Mouse (Mus musculus) MEL (cell line): ENCODE measurements around the gene Efcab14. TPM values are rescaled to one million over a fixed set of nuclear protein-coding genes. Genes with fewer than 3 reads are reported as not detected.

Experiments used
- DNase-seq: peaks from one replicate; pipeline ENCODE4 v3.0.0; 2011; ENCODE audit warnings: low read depth, low spot score
- H3K27ac ChIP-seq: 2 replicates; pipeline ENCODE4 v1.5.1; 2012; ENCODE audit warnings: low read depth, mild to moderate bottlenecking, control low read depth, low read length, moderate library complexity; ENCODE audit not compliant: control insufficient read depth
- H3K27me3 ChIP-seq, 2 experiments: fragments of 150-350 bp in 1 of 2; sonication (generic) in 1 of 2; 2 replicates each; pipeline ENCODE4 v1.6.1; 2012; ENCODE audit warnings: low read length in 2 of 2, mild to moderate bottlenecking in 2 of 2, improper control_type of control experiment in 1 of 2, moderate library complexity in 1 of 2; ENCODE audit not compliant: insufficient read depth in 2 of 2, control insufficient read depth in 1 of 2
- H3K36me3 ChIP-seq, 2 experiments: 2 replicates each; pipeline ENCODE4 v1.6.1; 2012 to 2014; ENCODE audit warnings: low read length in 2 of 2, improper control_type of control experiment in 1 of 2, inconsistent platforms in 1 of 2, mild to moderate bottlenecking in 1 of 2; ENCODE audit not compliant: insufficient read depth in 2 of 2, control insufficient read depth in 1 of 2
- H3K4me1 ChIP-seq, 2 experiments: fragments of 150-350 bp in 1 of 2; sonication (generic) in 1 of 2; 2 replicates each; pipeline ENCODE4 v1.6.1; 2012; ENCODE audit warnings: low read length in 2 of 2, improper control_type of control experiment in 1 of 2, mild to moderate bottlenecking in 1 of 2; ENCODE audit not compliant: insufficient read depth in 2 of 2, control insufficient read depth in 1 of 2
- H3K4me3 ChIP-seq, 2 experiments: fragments of 150-350 bp in 1 of 2; sonication (generic) in 1 of 2; 2 replicates each; pipeline ENCODE4 v1.5.1; 2012; ENCODE audit warnings: low read depth in 2 of 2, low read length in 2 of 2, mild to moderate bottlenecking in 2 of 2, moderate library complexity in 2 of 2, control low read depth in 1 of 2, improper control_type of control experiment in 1 of 2; ENCODE audit not compliant: control insufficient read depth in 1 of 2, insufficient read depth in 1 of 2
- H3K79me2 ChIP-seq: 2 replicates; pipeline ENCODE4 v1.6.1; 2012; ENCODE audit warnings: mild to moderate bottlenecking, low read length, moderate library complexity; ENCODE audit not compliant: control insufficient read depth, poor library complexity, insufficient read depth
- H3K9ac ChIP-seq: 2 replicates; pipeline ENCODE4 v1.6.1; 2012; ENCODE audit warnings: low read depth, mild to moderate bottlenecking, control low read depth, low read length, moderate library complexity; ENCODE audit not compliant: control insufficient read depth, poor library complexity, severe bottlenecking
- H3K9me3 ChIP-seq: fragments of 150-350 bp; sonication (generic); replicated peaks from 2 replicates; pipeline ENCODE4 v1.6.1; 2012; ENCODE audit warnings: mild to moderate bottlenecking, low read length, improper control_type of control experiment, moderate library complexity; ENCODE audit not compliant: insufficient read depth
- BHLHE40 ChIP-seq: IDR thresholded peaks from 2 replicates; pipeline ENCODE4 v1.6.1; 2012; ENCODE audit warnings: low read depth, mild to moderate bottlenecking, inconsistent platforms, low read length, improper control_type of control experiment, borderline replicate concordance
- CHD1 ChIP-seq: IDR thresholded peaks from 2 replicates; pipeline ENCODE4 v1.6.1; 2012; ENCODE audit warnings: low read depth, mild to moderate bottlenecking, inconsistent platforms, low read length, improper control_type of control experiment
- CHD2 ChIP-seq: IDR thresholded peaks from 2 replicates; pipeline ENCODE4 v1.6.1; 2011; ENCODE audit warnings: low read length, improper control_type of control experiment
- CTCF ChIP-seq, 3 experiments: IDR thresholded peaks in 2 of 3; conservative IDR thresholded peaks in 1 of 3; 2 replicates each; pipeline ENCODE4 v1.5.1; 2011 to 2012; ENCODE audit warnings: low read length in 3 of 3, low read depth in 2 of 3, mild to moderate bottlenecking in 2 of 3, improper control_type of control experiment in 1 of 3, inconsistent platforms in 1 of 3, mixed read lengths in 1 of 3, moderate library complexity in 1 of 3; ENCODE audit not compliant: control insufficient read depth in 1 of 3, insufficient read depth in 1 of 3, poor library complexity in 1 of 3, severe bottlenecking in 1 of 3
- E2F4 ChIP-seq: IDR thresholded peaks from 2 replicates; pipeline ENCODE4 v1.6.1; 2011; ENCODE audit warnings: low read depth, low read length, improper control_type of control experiment, borderline replicate concordance
- ELF1 ChIP-seq: IDR thresholded peaks from 2 replicates; pipeline ENCODE4 v1.6.1; 2014; ENCODE audit warnings: low read depth, mild to moderate bottlenecking, inconsistent platforms, low read length, improper control_type of control experiment, moderate library complexity
- EP300 ChIP-seq, 2 experiments: IDR thresholded peaks; 2 replicates each; pipeline ENCODE4 v1.6.1; 2011; ENCODE audit warnings: improper control_type of control experiment in 2 of 2, low read length in 2 of 2, low read depth in 1 of 2, mild to moderate bottlenecking in 1 of 2
- ETS1 ChIP-seq: IDR thresholded peaks from 2 replicates; pipeline ENCODE4 v1.6.1; 2012; ENCODE audit warnings: low read depth, mild to moderate bottlenecking, inconsistent platforms, low read length, improper control_type of control experiment, moderate library complexity
- GABPA ChIP-seq: IDR thresholded peaks from 2 replicates; pipeline ENCODE4 v1.6.1; 2012; ENCODE audit warnings: low read depth, mild to moderate bottlenecking, inconsistent platforms, low read length, improper control_type of control experiment, moderate library complexity
- GATA1 ChIP-seq: IDR thresholded peaks from 2 replicates; pipeline ENCODE4 v1.6.1; 2011; ENCODE audit warnings: low read depth, low read length, improper control_type of control experiment
- JUND ChIP-seq: IDR thresholded peaks from 2 replicates; pipeline ENCODE4 v1.6.1; 2011; ENCODE audit warnings: low read depth, mild to moderate bottlenecking, improper control_type of control experiment, low read length
- KAT2A ChIP-seq: conservative IDR thresholded peaks from 2 replicates; pipeline ENCODE4 v1.6.1; 2012; ENCODE audit warnings: low read depth, low read length, improper control_type of control experiment, inconsistent platforms
- MAFK ChIP-seq: IDR thresholded peaks from 2 replicates; pipeline ENCODE4 v1.6.1; 2011; ENCODE audit warnings: low read depth, mild to moderate bottlenecking, low read length, improper control_type of control experiment, borderline replicate concordance
- MAX ChIP-seq: IDR thresholded peaks from 2 replicates; pipeline ENCODE4 v1.6.1; 2011; ENCODE audit warnings: low read length, improper control_type of control experiment
- MAZ ChIP-seq: IDR thresholded peaks from 2 replicates; pipeline ENCODE4 v1.6.1; 2012; ENCODE audit warnings: low read depth, mild to moderate bottlenecking, inconsistent platforms, low read length, improper control_type of control experiment
- MEF2A ChIP-seq: IDR thresholded peaks from 2 replicates; pipeline ENCODE4 v1.6.1; 2014; ENCODE audit warnings: low read depth, mild to moderate bottlenecking, inconsistent platforms, low read length, improper control_type of control experiment; ENCODE audit not compliant: poor library complexity, insufficient replicate concordance, severe bottlenecking; ENCODE audit errors: extremely low read depth
- MXI1 ChIP-seq: IDR thresholded peaks from 2 replicates; pipeline ENCODE4 v1.6.1; 2011; ENCODE audit warnings: mild to moderate bottlenecking, low read depth, low read length, improper control_type of control experiment
- MYC ChIP-seq: IDR thresholded peaks from 2 replicates; pipeline ENCODE4 v1.6.1; 2011; ENCODE audit warnings: low read depth, mild to moderate bottlenecking, low read length, improper control_type of control experiment, moderate library complexity
- NELFE ChIP-seq: IDR thresholded peaks from 2 replicates; pipeline ENCODE4 v1.6.1; 2011; ENCODE audit warnings: low read depth, low read length, improper control_type of control experiment
- NRF1 ChIP-seq: IDR thresholded peaks from 2 replicates; pipeline ENCODE4 v1.6.1; 2014; ENCODE audit warnings: low read depth, mild to moderate bottlenecking, inconsistent platforms, low read length, improper control_type of control experiment, moderate library complexity; ENCODE audit not compliant: poor library complexity, insufficient read depth, severe bottlenecking
- POLR2A ChIP-seq, 2 experiments: IDR thresholded peaks; 2 replicates each; pipeline ENCODE4 v1.6.1; 2011 to 2012; ENCODE audit warnings: low read length in 2 of 2, mild to moderate bottlenecking in 2 of 2, control low read depth in 1 of 2, improper control_type of control experiment in 1 of 2, low read depth in 1 of 2, moderate library complexity in 1 of 2; ENCODE audit not compliant: control insufficient read depth in 1 of 2, insufficient read depth in 1 of 2, poor library complexity in 1 of 2
- POLR2AphosphoS2 ChIP-seq: IDR thresholded peaks from 2 replicates; pipeline ENCODE4 v1.6.1; 2011; ENCODE audit warnings: low read length, improper control_type of control experiment
- POLR2AphosphoS5 ChIP-seq: IDR thresholded peaks from 2 replicates; pipeline ENCODE4 v1.6.1; 2012; ENCODE audit warnings: low read depth, borderline replicate concordance, mild to moderate bottlenecking, inconsistent platforms, low read length, moderate library complexity, mixed read lengths
- RAD21 ChIP-seq: IDR thresholded peaks from 2 replicates; pipeline ENCODE4 v1.6.1; 2011; ENCODE audit warnings: mild to moderate bottlenecking, low read depth, low read length, improper control_type of control experiment
- RCOR1 ChIP-seq: IDR thresholded peaks from 2 replicates; pipeline ENCODE4 v1.6.1; 2012; ENCODE audit warnings: low read depth, mild to moderate bottlenecking, inconsistent platforms, low read length, improper control_type of control experiment
- SIN3A ChIP-seq: IDR thresholded peaks from 2 replicates; pipeline ENCODE4 v1.6.1; 2012; ENCODE audit warnings: low read length, improper control_type of control experiment, inconsistent platforms
- SMC3 ChIP-seq: IDR thresholded peaks from 2 replicates; pipeline ENCODE4 v1.6.1; 2011; ENCODE audit warnings: low read depth, low read length, improper control_type of control experiment
- TAL1 ChIP-seq: IDR thresholded peaks from 2 replicates; pipeline ENCODE4 v1.6.1; 2012; ENCODE audit warnings: mild to moderate bottlenecking, inconsistent platforms, low read length, moderate library complexity, mixed read lengths
- TBP ChIP-seq: IDR thresholded peaks from 2 replicates; pipeline ENCODE4 v1.8.0; 2011; ENCODE audit warnings: low read depth, low read length, improper control_type of control experiment
- TCF12 ChIP-seq: IDR thresholded peaks from 2 replicates; pipeline ENCODE4 v1.6.1; 2014; ENCODE audit warnings: low read depth, mild to moderate bottlenecking, inconsistent platforms, low read length, improper control_type of control experiment, moderate library complexity
- UBTF ChIP-seq: IDR thresholded peaks from 2 replicates; pipeline ENCODE4 v1.6.1; 2012; ENCODE audit warnings: low read depth, mild to moderate bottlenecking, inconsistent platforms, low read length, improper control_type of control experiment, moderate library complexity, borderline replicate concordance; ENCODE audit not compliant: insufficient read depth
- USF1 ChIP-seq: IDR thresholded peaks from 2 replicates; pipeline ENCODE4 v1.6.1; 2014; ENCODE audit warnings: low read depth, mild to moderate bottlenecking, inconsistent platforms, low read length, improper control_type of control experiment, moderate library complexity
- USF2 ChIP-seq, 2 experiments: IDR thresholded peaks; 2 replicates each; pipeline ENCODE4 v1.6.1; 2011 to 2012; ENCODE audit warnings: improper control_type of control experiment in 2 of 2, low read length in 2 of 2, borderline replicate concordance in 1 of 2, inconsistent platforms in 1 of 2, low read depth in 1 of 2, mild to moderate bottlenecking in 1 of 2; ENCODE audit not compliant: insufficient read depth in 1 of 2
- ZKSCAN1 ChIP-seq: IDR thresholded peaks from 2 replicates; pipeline ENCODE4 v1.6.1; 2012; ENCODE audit warnings: low read depth, mild to moderate bottlenecking, inconsistent platforms, low read length, improper control_type of control experiment, moderate library complexity
- ZMIZ1 ChIP-seq: IDR thresholded peaks from 2 replicates; pipeline ENCODE4 v1.6.1; 2012; ENCODE audit warnings: low read depth, mild to moderate bottlenecking, inconsistent platforms, low read length, improper control_type of control experiment, moderate library complexity
- ZNF384 ChIP-seq: IDR thresholded peaks from 2 replicates; pipeline ENCODE4 v1.6.1; 2012; ENCODE audit warnings: low read depth, mild to moderate bottlenecking, inconsistent platforms, low read length, improper control_type of control experiment
- polyA plus RNA-seq, 2 experiments: library from polyadenylated mRNA; stranded (reverse) in 1 of 2; unstranded in 1 of 2; fragments of >175 nt in 1 of 2; fragments of >200 nt in 1 of 2; gene quantifications; 2 replicates each; pipeline versions ENCODE4 v1.2.1 to v1.2.4; 2012; ENCODE audit warnings: low replicate concordance in 2 of 2, low read depth in 1 of 2; ENCODE audit not compliant: insufficient read length in 2 of 2, insufficient read depth in 1 of 2, missing spikeins in 1 of 2
- total RNA-seq: library from RNA; depleted of rRNA; stranded (reverse); fragments of 300-350 nt; gene quantifications from 2 replicates; pipeline ENCODE4 v1.2.3, GENCODE M21; 2012; rRNA removed

Efcab14 gene
- total RNA-seq (10.4 and 11.7 TPM in 2 replicates), polyA plus RNA-seq (10 to 100 TPM in 1 of 2 experiments, not detected in 1; 17.1 TPM)

- H3K36me3 ChIP-seq: peaks cover 0 to 41% of the 10 kb centered on the region in 2 experiments; a peak in 3 of 4 replicates
- H3K4me1 ChIP-seq: peaks cover 11 to 37% of the 10 kb centered on the region in 2 experiments
- H3K9ac ChIP-seq: peak within 1 kb of the TSS; percentile 90
- H3K9me3 ChIP-seq: no peaks in the 10 kb centered on the region
- H3K79me2 ChIP-seq: peaks cover 14% of the 10 kb centered on the region
- H3K27ac ChIP-seq: peak within 1 kb of the TSS; percentile 59
- H3K27me3 ChIP-seq: no peaks in the 10 kb centered on the region
- DNase-seq: peak; percentile 98
- peak within 1 kb of the TSS; percentile 86 to 95 for H3K4me3 ChIP-seq
- TF ChIP-seq USF1 (peak; percentile 68), USF2 (IDR thresholded peaks at IDR 0.05; ENCODE audit: borderline replicate concordance in 1 of 2, insufficient read depth in 1 of 2, low read depth in 1 of 2, low read length in 2 of 2) (no peak), ZNF384 (no peak), E2F4 (no peak), NRF1 (peak; percentile 27; the same call in 1 of the 2 replicates), ZKSCAN1 (no peak), NELFE (peak; percentile 81), KAT2A (peak; percentile 70; the same call in 1 of the 2 replicates), POLR2AphosphoS5 (no peak), MYC (peak; percentile 63; the same call in 1 of the 2 replicates), SMC3 (no peak), SIN3A (peak; percentile 99), GATA1 (no peak), MAZ (peak; percentile 89; the same call in 1 of the 2 replicates), MAFK (no peak), GABPA (no peak), RCOR1 (no peak), MEF2A (0 out of 2 replicates have a peak, but pooled peaks have one; percentile 46), ETS1 (peak; percentile 64; the same call in 1 of the 2 replicates), ELF1 (peak; percentile 92), CTCF (IDR thresholded peaks at IDR 0.05 in 2 of 3, conservative IDR thresholded peaks at IDR 0.05 in 1 of 3; ENCODE audit: control insufficient read depth in 1 of 3, insufficient read depth in 1 of 3, low read depth in 2 of 3, low read length in 3 of 3, poor library complexity in 1 of 3, severe bottlenecking in 1 of 3) (peak; percentile 7 to 52 (median 20); a peak in 3 of 6 replicates), BHLHE40 (peak; percentile 74; the same call in 1 of the 2 replicates), TBP (no peak; the same call in 1 of the 2 replicates), UBTF (no peak), POLR2AphosphoS2 (peak; percentile 68; the same call in 1 of the 2 replicates), EP300 (IDR thresholded peaks at IDR 0.05; ENCODE audit: low read depth in 1 of 2, low read length in 2 of 2) (peak in 1 of 2 experiments; percentile 48; a peak in 2 of 4 replicates), CHD1 (no peak), RAD21 (no peak), MAX (peak; percentile 82), MXI1 (peak; percentile 66), JUND (no peak), ZMIZ1 (peak; percentile 43; the same call in 1 of the 2 replicates), TAL1 (no peak), POLR2A (IDR thresholded peaks at IDR 0.05; ENCODE audit: control insufficient read depth in 1 of 2, insufficient read depth in 1 of 2, low read depth in 1 of 2, low read length in 2 of 2, poor library complexity in 1 of 2) (peak; percentile 82 to 85), TCF12 (peak; percentile 47; the same call in 1 of the 2 replicates), CHD2 (no peak)
These were observed at the start of gene Efcab14 for GRCm38 (mm10) chr4:115737551-115738041. Gene Efcab14 (plus strand): TSS chr4:115737744.
